Mouse (Mus musculus) CD4-positive, CD25-positive, alpha-beta regulatory T cell, adult 2 months (primary cell): ENCODE results near the gene Fubp1.

Experiments used
- DNase-seq: peaks from one replicate; pipeline ENCODE4 v3.0.0-alpha.2; 2012; ENCODE audit warnings: low read depth, low spot score

Fubp1 gene

GRCm38 (mm10) chr3:152276935-152277334 is 66.7 kb downstream of the Fubp1 start:
- no peak for DNase-seq

- DNase-seq = no peak
Measured at GRCm38 (mm10) chr3:152277912-152278311, 67.7 kb downstream of the Fubp1 start.

- DNase-seq = no peak
Measured at GRCm38 (mm10) chr3:152278431-152278830, 68.2 kb downstream of the Fubp1 start.

GRCm38 (mm10) chr3:152282126-152282525 is 71.9 kb downstream of the Fubp1 start:
- DNase-seq = no peak

GRCm38 (mm10) chr3:152284306-152284705 is 74.1 kb downstream of the Fubp1 start:
- DNase-seq = no peak

- no peak for DNase-seq
Measured at GRCm38 (mm10) chr3:152284759-152285158, 74.5 kb downstream of the Fubp1 start.
